Mouse (Mus musculus) G1E (cell line): Measurements from ENCODE around the gene Ccdc39.

ENCODE experiments used
- CTCF ChIP-seq: IDR thresholded peaks from 2 replicates; pipeline ENCODE4 v1.5.1; 2012; ENCODE audit warnings: low read depth, low read length, inconsistent platforms, mixed read lengths
- GATA1 ChIP-seq: IDR thresholded peaks from 2 replicates; pipeline ENCODE4 v1.6.1; 2012; ENCODE audit warnings: borderline replicate concordance, low read length, inconsistent platforms, mixed read lengths
- POLR2AphosphoS5 ChIP-seq: IDR thresholded peaks from 2 replicates; pipeline ENCODE4 v1.6.1; 2012; ENCODE audit warnings: low read depth, low read length, inconsistent platforms; ENCODE audit not compliant: insufficient replicate concordance
- TAL1 ChIP-seq: conservative IDR thresholded peaks from 2 replicates; pipeline ENCODE4 v1.6.1; 2012; ENCODE audit warnings: low read depth, low read length, inconsistent platforms, mixed read lengths

GRCm38 (mm10) chr3:33883105-33883504 is 39.0 kb upstream of the Ccdc39 start:
- TF ChIP-seq CTCF (no peak), GATA1 (no peak), POLR2AphosphoS5 (no peak), TAL1 (no peak)
